Mouse (Mus musculus) stomach, postnatal 0 days (tissue): ENCODE data around the gene Zfp93. TPM values are rescaled to one million over a fixed set of nuclear protein-coding genes. Genes with fewer than 3 reads are reported as not detected.
A peak's percentile ranks its signal among the peaks of the same experiment; 100 is the strongest.

Source experiments
- ATAC-seq: fragments of 200-750 bp; cut with Nextera tagmentation; 2 replicates; pipeline ENCODE4 v1.8.0; 2017; ENCODE audit not compliant: low FRiP score, low TSS enrichment
- DNase-seq: peaks from one replicate; pipeline ENCODE4 v3.0.0-alpha.2; 2016; ENCODE audit warnings: low spot score
- H3K27ac ChIP-seq: fragments of 300-500 bp; sonication (generic); replicated peaks from 2 replicates; pipeline ENCODE4 v1.5.1; 2014; ENCODE audit warnings: mild to moderate bottlenecking, control low read depth
- H3K27me3 ChIP-seq: fragments of 300-500 bp; sonication (generic); 2 replicates; pipeline ENCODE4 v1.6.1; 2014; ENCODE audit warnings: low read length; ENCODE audit not compliant: control insufficient read depth, insufficient read depth
- H3K36me3 ChIP-seq: fragments of 300-500 bp; sonication (generic); 2 replicates; pipeline ENCODE4 v1.6.1; 2014; ENCODE audit warnings: low read length, mixed read lengths; ENCODE audit not compliant: control insufficient read depth, insufficient read depth
- H3K4me1 ChIP-seq: fragments of 300-500 bp; sonication (generic); replicated peaks from 2 replicates; pipeline ENCODE4 v1.6.1; 2014; ENCODE audit warnings: antibody characterized with exemption; ENCODE audit not compliant: control insufficient read depth, insufficient read depth
- H3K4me2 ChIP-seq: fragments of 300-500 bp; sonication (generic); replicated peaks from 2 replicates; pipeline ENCODE4 v1.6.1; 2014; ENCODE audit warnings: low read depth, mild to moderate bottlenecking, control low read depth, moderate library complexity
- H3K4me3 ChIP-seq: fragments of 300-500 bp; sonication (generic); 2 replicates; pipeline ENCODE4 v1.5.1; 2014; ENCODE audit warnings: low read depth, low read length, control low read depth
- H3K9ac ChIP-seq: fragments of 300-500 bp; sonication (generic); 2 replicates; pipeline ENCODE4 v1.6.1; 2014; ENCODE audit warnings: mild to moderate bottlenecking, low read length, control low read depth, mixed read lengths
- H3K9me3 ChIP-seq: fragments of 300-500 bp; sonication (generic); 2 replicates; pipeline ENCODE4 v1.6.1; 2016; ENCODE audit warnings: low read length; ENCODE audit not compliant: control insufficient read depth
- CTCF ChIP-seq: IDR thresholded peaks from 2 replicates; pipeline ENCODE4 v1.5.1; 2016; ENCODE audit warnings: antibody characterized with exemption, low read depth, mild to moderate bottlenecking, moderate library complexity
- EP300 ChIP-seq: optimal IDR thresholded peaks from 2 replicates; pipeline ENCODE3; 2016; ENCODE audit warnings: antibody characterized with exemption
- WGBS: fragments of 180-500 bp; shearing (Covaris S2); extraction: QIAGEN DNeasy Blood & Tissue Kit; methylation state at CpG from one replicate; pipeline ENCODE4 v1.1.7; 2014; 5-methylcytosine and 5-hydroxymethylcytosine counted together
- polyA plus RNA-seq: library from polyadenylated mRNA; unstranded; fragments of >200 nt; fragmentation: Nextera tagmentation; extraction: Ambion mirVana; gene quantifications from 2 replicates; pipeline ENCODE4 v1.2.1, GENCODE M21; 2015

Gene Zfp93
- polyA plus RNA-seq, 1 experiment from 2014 or later = 4.3 TPM

DNA sequence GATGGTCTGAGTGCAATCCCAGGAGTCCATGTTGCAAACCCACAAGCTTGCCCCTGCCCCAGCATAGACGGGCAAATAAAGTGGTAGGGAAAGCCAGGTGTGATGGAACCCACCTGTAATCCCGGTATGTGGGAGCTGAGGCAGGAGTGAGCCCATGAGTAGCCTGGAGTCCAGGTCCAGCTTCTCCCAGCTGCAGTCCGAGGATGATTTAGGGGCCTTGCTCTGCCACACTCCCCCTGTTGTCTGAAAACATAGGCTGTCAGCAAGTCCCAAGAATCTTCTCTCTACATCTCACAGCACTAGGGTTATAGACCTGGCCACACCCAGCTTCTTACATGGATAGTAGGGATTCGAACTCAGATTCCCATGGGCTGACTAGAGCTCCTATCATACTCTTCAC lies 16.7 kb downstream of the Zfp93 start:
- TF ChIP-seq CTCF = no peak
- no peak for TF ChIP-seq EP300
- Histone ChIP-seq H3K4me2 (no peak overlapping the region), H3K27ac (no peak overlapping the region), H3K9ac (no peak overlapping the region), H3K4me3 (no peak overlapping the region), H3K36me3 (peaks cover 13% of the 10 kb centered on the region), H3K9me3 (no peaks in the 10 kb centered on the region), H3K4me1 (no peaks in the 10 kb centered on the region), H3K27me3 (no peaks in the 10 kb centered on the region)
- no peak for ATAC-seq
- WGBS = 80% methylated on average over 4 of the region's 4 CpGs
- DNase-seq = no peak

GRCm38 (mm10) chr7:24287670-24288069 lies 17.4 kb downstream of the Zfp93 start:
- no peak overlapping the region for H3K4me3 ChIP-seq
- no peak overlapping the region for H3K4me2 ChIP-seq

GRCm38 (mm10) chr7:24288512-24288911 lies 18.3 kb downstream of the Zfp93 start:
- Histone ChIP-seq H3K27me3 (no peaks in the 10 kb centered on the region), H3K4me1 (no peaks in the 10 kb centered on the region), H3K36me3 (peaks cover 17% of the 10 kb centered on the region), H3K4me2 (no peak overlapping the region), H3K9ac (no peak overlapping the region), H3K27ac (no peak overlapping the region), H3K9me3 (no peaks in the 10 kb centered on the region), H3K4me3 (no peak overlapping the region)
- no peak for TF ChIP-seq EP300
- ATAC-seq = no peak
- DNase-seq = no peak
- WGBS = 85% methylated on average over 6 of the region's 6 CpGs

More at GRCm38 (mm10) chr7:24287670-24288069, 17.4 kb downstream of the Zfp93 start:
- H3K27me3 ChIP-seq = no peaks in the 10 kb centered on the region
- DNase-seq (no peak), ATAC-seq (no peak)
- TF ChIP-seq CTCF = no peak
- no peak for TF ChIP-seq EP300
- H3K9me3 ChIP-seq = no peaks in the 10 kb centered on the region
- no peak overlapping the region for H3K27ac ChIP-seq
- WGBS = 90% methylated on average over 5 of the region's 5 CpGs
- peaks cover 17% of the 10 kb centered on the region for H3K36me3 ChIP-seq
- H3K9ac ChIP-seq = no peak overlapping the region
- H3K4me1 ChIP-seq = no peaks in the 10 kb centered on the region

- Histone ChIP-seq H3K9ac (no peak overlapping the region), H3K4me2 (no peak overlapping the region), H3K27me3 (no peaks in the 10 kb centered on the region), H3K4me1 (no peaks in the 10 kb centered on the region), H3K27ac (no peak overlapping the region), H3K4me3 (no peak overlapping the region), H3K36me3 (peaks cover 22% of the 10 kb centered on the region), H3K9me3 (no peaks in the 10 kb centered on the region)
- TF ChIP-seq EP300 (no peak), CTCF (no peak)
- DNase-seq (no peak), ATAC-seq (no peak)
- 93% methylated on average over 4 of the region's 4 CpGs for WGBS
Observed at GRCm38 (mm10) chr7:24290106-24290693, 20.0 kb downstream of the Zfp93 start.

- no peak overlapping the region for H3K27ac ChIP-seq
- no peak overlapping the region for H3K4me2 ChIP-seq
- no peak for TF ChIP-seq EP300
- no peak for TF ChIP-seq CTCF
- H3K9me3 ChIP-seq = no peaks in the 10 kb centered on the region
- peaks cover 30% of the 10 kb centered on the region for H3K36me3 ChIP-seq
- H3K4me1 ChIP-seq = no peaks in the 10 kb centered on the region
- no peak overlapping the region for H3K9ac ChIP-seq
- DNase-seq (no peak), ATAC-seq (no peak)
- H3K4me3 ChIP-seq = no peak overlapping the region
- no peaks in the 10 kb centered on the region for H3K27me3 ChIP-seq
- WGBS = 89% methylated on average over 27 of the region's 27 CpGs
Observed at GRCm38 (mm10) chr7:24291387-24292090, 21.3 kb downstream of the Zfp93 start.

GRCm38 (mm10) chr7:24293061-24293851 lies 23.0 kb downstream of the Zfp93 start:
- H3K4me1 ChIP-seq = no peaks in the 10 kb centered on the region
- DNase-seq (peak; percentile 53), ATAC-seq (peak; percentile 60)
- no peak overlapping the region for H3K4me2 ChIP-seq
- TF ChIP-seq EP300 (no peak), CTCF (no peak)
- 70% methylated on average over 12 of the region's 12 CpGs for WGBS
- H3K27me3 ChIP-seq = no peaks in the 10 kb centered on the region
- H3K9me3 ChIP-seq = no peaks in the 10 kb centered on the region
- H3K4me3 ChIP-seq = no peak overlapping the region
- no peak overlapping the region for H3K27ac ChIP-seq
- H3K9ac ChIP-seq = no peak overlapping the region
- peaks cover 30% of the 10 kb centered on the region for H3K36me3 ChIP-seq
